Mouse (Mus musculus) intestine, embryonic 14.5 days (tissue): ENCODE results near the gene Abcf1. TPM values are rescaled to one million over a fixed set of nuclear protein-coding genes. Genes with fewer than 3 reads are reported as not detected.

Source experiments
- ATAC-seq: fragments of 200-750 bp; cut with Nextera tagmentation; replicated peaks from 2 replicates; pipeline ENCODE4 v1.8.0; 2017; ENCODE audit warnings: low read depth, moderate number of reproducible peaks, moderate TSS enrichment, moderate library complexity; ENCODE audit not compliant: low FRiP score, low TSS enrichment
- DNase-seq: peaks from one replicate; pipeline ENCODE4 v3.0.0-alpha.2; 2018; ENCODE audit warnings: low spot score
- H3K27ac ChIP-seq: fragments of 300-500 bp; sonication (generic); 2 replicates; pipeline ENCODE4 v1.5.1; 2014; ENCODE audit warnings: low read depth, mild to moderate bottlenecking, control low read depth
- H3K27me3 ChIP-seq: fragments of 300-500 bp; sonication (generic); replicated peaks from 2 replicates; pipeline ENCODE4 v1.6.1; 2014; ENCODE audit warnings: low read length, control low read depth; ENCODE audit not compliant: control insufficient read depth, insufficient read depth
- H3K36me3 ChIP-seq: fragments of 300-500 bp; sonication (generic); 2 replicates; pipeline ENCODE4 v1.6.1; 2014; ENCODE audit warnings: low read length, control low read depth; ENCODE audit not compliant: control insufficient read depth, insufficient read depth
- H3K4me1 ChIP-seq: fragments of 300-500 bp; sonication (generic); replicated peaks from 2 replicates; pipeline ENCODE4 v1.6.1; 2014; ENCODE audit warnings: low read length, control low read depth, mixed read lengths; ENCODE audit not compliant: control insufficient read depth, insufficient read depth
- H3K4me2 ChIP-seq: fragments of 300-500 bp; sonication (generic); 2 replicates; pipeline ENCODE4 v1.6.1; 2014; ENCODE audit warnings: low read length
- H3K4me3 ChIP-seq: fragments of 300-500 bp; sonication (generic); 2 replicates; pipeline ENCODE4 v1.5.1; 2014; ENCODE audit warnings: low read depth, low read length, control low read depth, mixed read lengths
- H3K9ac ChIP-seq: fragments of 300-500 bp; sonication (generic); 2 replicates; pipeline ENCODE4 v1.6.1; 2014; ENCODE audit warnings: mild to moderate bottlenecking, low read length
- H3K9me3 ChIP-seq: fragments of 300-500 bp; sonication (generic); 2 replicates; pipeline ENCODE4 v1.6.1; 2016; ENCODE audit warnings: low read length, control low read depth; ENCODE audit not compliant: control insufficient read depth
- WGBS: fragments of 180-500 bp; shearing (Covaris S2); extraction: QIAGEN DNeasy Blood & Tissue Kit; methylation state at CpG from one replicate; pipeline ENCODE4 v1.1.7; 2014; 5-methylcytosine and 5-hydroxymethylcytosine counted together
- polyA plus RNA-seq: library from polyadenylated mRNA; unstranded; fragments of >200 nt; fragmentation: Nextera tagmentation; extraction: Ambion mirVana; gene quantifications from 2 replicates; pipeline ENCODE4 v1.2.1, GENCODE M21; 2014

The Abcf1 gene
- polyA plus RNA-seq, 1 experiment from 2014 or later = 88.4 TPM

GRCm38 (mm10) chr17:35991781-35992180, 22.2 kb upstream of the Abcf1 start:
- ATAC-seq (no peak), DNase-seq (peak; percentile 63)
- Histone ChIP-seq H3K4me2 (peak overlapping the region; percentile 2; the same call in 1 of the 2 replicates), H3K27me3 (no peaks in the 10 kb centered on the region), H3K36me3 (peaks cover 32% of the 10 kb centered on the region), H3K9me3 (no peaks in the 10 kb centered on the region), H3K9ac (no peak overlapping the region), H3K4me1 (peaks cover 14% of the 10 kb centered on the region), H3K4me3 (no peak overlapping the region), H3K27ac (peak overlapping the region; percentile 33; the same call in 1 of the 2 replicates)
- 19% methylated on average over 10 of the region's 10 CpGs for WGBS

- H3K9ac ChIP-seq = no peak overlapping the region
- H3K4me2 ChIP-seq = no peak overlapping the region
- no peaks in the 10 kb centered on the region for H3K27me3 ChIP-seq
- H3K36me3 ChIP-seq = peaks cover 51% of the 10 kb centered on the region
- DNase-seq = no peak
- 93% methylated on average over 9 of the region's 9 CpGs for WGBS
- H3K27ac ChIP-seq = no peak overlapping the region
- H3K4me1 ChIP-seq = peaks cover 15% of the 10 kb centered on the region
- H3K9me3 ChIP-seq = no peaks in the 10 kb centered on the region
- no peak for ATAC-seq
- H3K4me3 ChIP-seq = no peak overlapping the region
Observed at GRCm38 (mm10) chr17:35981776-35982175, 12.2 kb upstream of the Abcf1 start.

- Histone ChIP-seq H3K27me3 (no peaks in the 10 kb centered on the region), H3K4me3 (peak overlapping the region; percentile 98), H3K4me2 (peak overlapping the region; percentile 89), H3K9ac (peak overlapping the region; percentile 74), H3K27ac (peak overlapping the region; percentile 98), H3K36me3 (peaks cover 47% of the 10 kb centered on the region), H3K4me1 (peaks cover 15% of the 10 kb centered on the region), H3K9me3 (no peaks in the 10 kb centered on the region)
- DNase-seq (peak; percentile 85), ATAC-seq (peak; percentile 42)
- WGBS = 0% methylated on average over 29 of the region's 29 CpGs
Observed at GRCm38 (mm10) chr17:35980363-35980754, 10.8 kb upstream of the Abcf1 start.

- peak within 1 kb of the TSS; percentile 89 for H3K4me2 ChIP-seq
- peak; percentile 92 for ATAC-seq
- H3K4me3 ChIP-seq = peak within 1 kb of the TSS; percentile 98
- H3K27ac ChIP-seq = peak within 1 kb of the TSS; percentile 98
- DNase-seq = peak; percentile 99
- WGBS = under 1% methylated on average over 100 of the region's 109 CpGs
- peaks cover 41% of the 10 kb centered on the region for H3K36me3 ChIP-seq
- peaks cover 15% of the 10 kb centered on the region for H3K4me1 ChIP-seq
- H3K27me3 ChIP-seq = no peaks in the 10 kb centered on the region
- peak within 1 kb of the TSS; percentile 74 for H3K9ac ChIP-seq
- no peaks in the 10 kb centered on the region for H3K9me3 ChIP-seq
Observed at GRCm38 (mm10) chr17:35979401-35980362, 10.1 kb upstream of the Abcf1 start, which contains the start of the genes Gnl1 and Prr3. TSS of gene Gnl1 (plus strand) at chr17:35979851. TSS of gene Prr3 (minus strand) at chr17:35980236.

- DNase-seq (no peak), ATAC-seq (peak; percentile 78)
- peak overlapping the region; percentile 74 for H3K9ac ChIP-seq
- peak overlapping the region; percentile 98 for H3K4me3 ChIP-seq
- peaks cover 15% of the 10 kb centered on the region for H3K4me1 ChIP-seq
- H3K27me3 ChIP-seq = no peaks in the 10 kb centered on the region
- no peaks in the 10 kb centered on the region for H3K9me3 ChIP-seq
- H3K4me2 ChIP-seq = peak overlapping the region; percentile 89
- H3K27ac ChIP-seq = peak overlapping the region; percentile 98
- H3K36me3 ChIP-seq = peaks cover 46% of the 10 kb centered on the region
- under 1% methylated on average over 41 of the region's 41 CpGs for WGBS
Observed at GRCm38 (mm10) chr17:35978811-35979400, 9.3 kb upstream of the Abcf1 start.

GRCm38 (mm10) chr17:35972131-35972530, 2.6 kb upstream of the Abcf1 start:
- ATAC-seq = no peak
- WGBS = 57% methylated on average over 1 of the region's 1 CpGs
- Histone ChIP-seq H3K27ac (no peak overlapping the region), H3K36me3 (peaks cover 40% of the 10 kb centered on the region), H3K9me3 (no peaks in the 10 kb centered on the region), H3K4me3 (no peak overlapping the region), H3K4me2 (no peak overlapping the region), H3K27me3 (no peaks in the 10 kb centered on the region), H3K9ac (no peak overlapping the region), H3K4me1 (peaks cover 10% of the 10 kb centered on the region)
- no peak for DNase-seq

- WGBS = 94% methylated on average over 2 of the region's 2 CpGs
- H3K27ac ChIP-seq = no peak overlapping the region
- H3K27me3 ChIP-seq = no peaks in the 10 kb centered on the region
- ATAC-seq (no peak), DNase-seq (no peak)
- no peak overlapping the region for H3K9ac ChIP-seq
- H3K4me1 ChIP-seq = peaks cover 10% of the 10 kb centered on the region
- peaks cover 43% of the 10 kb centered on the region for H3K36me3 ChIP-seq
- H3K4me2 ChIP-seq = no peak overlapping the region
- H3K4me3 ChIP-seq = no peak overlapping the region
- H3K9me3 ChIP-seq = no peaks in the 10 kb centered on the region
Observed at GRCm38 (mm10) chr17:35967621-35968020, 1.9 kb downstream of the Abcf1 start.

GRCm38 (mm10) chr17:35963279-35963678, 6.3 kb downstream of the Abcf1 start:
- no peak overlapping the region for H3K4me2 ChIP-seq
- H3K36me3 ChIP-seq = peaks cover 79% of the 10 kb centered on the region
- H3K4me1 ChIP-seq = peaks cover 3% of the 10 kb centered on the region; the same call in 1 of the 2 replicates
- DNase-seq (no peak), ATAC-seq (no peak)
- no peak overlapping the region for H3K4me3 ChIP-seq
- 93% methylated on average over 10 of the region's 10 CpGs for WGBS
- H3K27me3 ChIP-seq = no peaks in the 10 kb centered on the region
- no peaks in the 10 kb centered on the region for H3K9me3 ChIP-seq
- no peak overlapping the region for H3K27ac ChIP-seq
- H3K9ac ChIP-seq = no peak overlapping the region
